Mouse (Mus musculus): ENCODE measurements around the gene Fgfrl1. TPM values are rescaled to one million over a fixed set of nuclear protein-coding genes. Genes with fewer than 3 reads are reported as not detected.
"Not testable (repeated sequence)": the region's sequence is repeated elsewhere in the genome, so short reads cannot be mapped to it uniquely, and the experiment has no call there.

Fgfrl1 gene
- polyA plus RNA-seq, 1 experiment, result 31.8 TPM

- no peak for DNase-seq (ENCODE audit: low read depth, low spot score)
- 25% methylated on average over 1 of the region's 1 CpGs for WGBS
Measured at GRCm38 (mm10) chr5:108727425-108727824, 35.2 kb downstream of the Fgfrl1 start.

- no peak for DNase-seq (ENCODE audit: low read depth, low spot score)
- WGBS, result 79% methylated on average over 2 of the region's 2 CpGs
Measured at GRCm38 (mm10) chr5:108741844-108742243, 49.7 kb downstream of the Fgfrl1 start.

GRCm38 (mm10) chr5:108742596-108742995 lies 50.4 kb downstream of the Fgfrl1 start:
- WGBS, result 75% methylated on average over 2 of the region's 2 CpGs

GRCm38 (mm10) chr5:108743856-108744255 lies 51.7 kb downstream of the Fgfrl1 start:
- no peak for DNase-seq (ENCODE audit: low read depth, low spot score)

More at GRCm38 (mm10) chr5:108742596-108742995, 50.4 kb downstream of the Fgfrl1 start:
- no peak for DNase-seq (ENCODE audit: low read depth, low spot score)

GRCm38 (mm10) chr5:108744629-108745028 lies 52.4 kb downstream of the Fgfrl1 start:
- 47% methylated on average over 3 of the region's 3 CpGs for WGBS
- DNase-seq (ENCODE audit: low read depth, low spot score), result no peak

More at GRCm38 (mm10) chr5:108743856-108744255, 51.7 kb downstream of the Fgfrl1 start:
- 48% methylated on average over 2 of the region's 2 CpGs for WGBS

GRCm38 (mm10) chr5:108750328-108751210 lies 58.4 kb downstream of the Fgfrl1 start:
- DNase-seq (ENCODE audit: low read depth, low spot score), result no peak
- WGBS, result 79% methylated on average over 5 of the region's 5 CpGs

GRCm38 (mm10) chr5:108751258-108751657 lies 59.1 kb downstream of the Fgfrl1 start:
- not testable (repeated sequence) for DNase-seq (ENCODE audit: low read depth, low spot score)
- 84% methylated on average over 4 of the region's 4 CpGs for WGBS

Other genes starting within 250 kb of the Fgfrl1 start
- gene Mfsd7a, start 243.5 kb upstream of the Fgfrl1 start, polyA plus RNA-seq (2012; rRNA removed), result 10.5 and 14.6 TPM in 2 replicates
- 10.4 and 12.1 TPM in 2 replicates for gene Pcgf3, start 231.2 kb upstream of the Fgfrl1 start, polyA plus RNA-seq (2012; rRNA removed)
- gene Cplx1, start 142.4 kb upstream of the Fgfrl1 start, polyA plus RNA-seq (2012; rRNA removed), result 0.38 and 0.51 TPM in 2 replicates
- 102 and 141 TPM in 2 replicates for gene Gak, start 62.6 kb upstream of the Fgfrl1 start, polyA plus RNA-seq (2012; rRNA removed)
- 26.3 and 32.6 TPM in 2 replicates for gene Tmem175, start 62.6 kb upstream of the Fgfrl1 start, polyA plus RNA-seq (2012; rRNA removed)
- gene Idua, start 32.1 kb upstream of the Fgfrl1 start, polyA plus RNA-seq (2012; rRNA removed), result 7.7 and 16.0 TPM in 2 replicates
- gene Dgkq, start 22.7 kb upstream of the Fgfrl1 start, polyA plus RNA-seq (2012; rRNA removed), result 29.1 and 72.1 TPM in 2 replicates
- not detected in 2 replicates for gene Slc26a1, start 16.8 kb upstream of the Fgfrl1 start, polyA plus RNA-seq (2012; rRNA removed)
- gene Rnf212, start 82.6 kb downstream of the Fgfrl1 start, polyA plus RNA-seq (2012; rRNA removed), result 0.31 and 0.38 TPM in 2 replicates
- gene Tmed11, start 103.0 kb downstream of the Fgfrl1 start, polyA plus RNA-seq (2012; rRNA removed), result not detected in 2 replicates
- gene Vmn2r8, start 116.5 kb downstream of the Fgfrl1 start, polyA plus RNA-seq (2012; rRNA removed), result not detected in 2 replicates
- not detected in 2 replicates for gene Vmn2r9, start 160.2 kb downstream of the Fgfrl1 start, polyA plus RNA-seq (2012; rRNA removed)